Mouse (Mus musculus): ENCODE measurements at regions not wholly inside any gene's neighbourhood (a gene's known extent, or its start where the extent isn't known, plus 50 kb on each side); places are given as distances from the start of the nearest gene placed in this dataset.
"Not testable (repeated sequence)": the region's sequence is repeated elsewhere in the genome, so short reads cannot be mapped to it uniquely, and the experiment has no call there.

DNA sequence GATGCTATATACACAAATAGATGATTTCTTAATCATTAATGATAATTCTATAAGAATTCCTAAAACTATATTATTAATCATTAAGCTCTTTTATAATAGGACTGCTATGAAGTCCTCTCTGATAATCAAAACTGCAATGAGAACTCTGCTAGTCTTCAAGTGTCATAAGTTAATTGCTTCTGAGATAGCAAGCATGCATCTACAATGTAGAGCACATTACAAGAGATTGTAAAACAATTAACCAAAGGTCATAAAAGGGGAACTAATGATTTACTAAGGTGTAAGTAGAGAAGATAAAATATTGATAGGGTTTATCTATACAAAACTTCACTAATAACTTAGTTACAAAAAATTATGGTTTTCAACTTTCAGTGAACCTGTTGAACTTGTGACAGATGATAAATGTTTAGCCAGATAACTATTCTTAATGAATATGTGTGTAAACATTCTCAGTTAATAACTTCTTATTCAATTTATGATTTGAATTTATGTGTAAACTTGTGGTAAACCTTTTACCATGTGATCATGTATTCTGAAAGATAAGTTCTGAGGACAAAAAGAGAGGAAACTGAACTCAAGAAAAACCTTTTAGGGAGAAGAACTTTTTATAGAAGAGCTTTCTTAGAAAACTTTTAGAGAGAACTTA lies 284.8 kb downstream of the Plod2 start:
- ATAC-seq (replicated peaks; ENCODE audit: low FRiP score, low TSS enrichment, poor library complexity, severe bottlenecking): no peak

DNA sequence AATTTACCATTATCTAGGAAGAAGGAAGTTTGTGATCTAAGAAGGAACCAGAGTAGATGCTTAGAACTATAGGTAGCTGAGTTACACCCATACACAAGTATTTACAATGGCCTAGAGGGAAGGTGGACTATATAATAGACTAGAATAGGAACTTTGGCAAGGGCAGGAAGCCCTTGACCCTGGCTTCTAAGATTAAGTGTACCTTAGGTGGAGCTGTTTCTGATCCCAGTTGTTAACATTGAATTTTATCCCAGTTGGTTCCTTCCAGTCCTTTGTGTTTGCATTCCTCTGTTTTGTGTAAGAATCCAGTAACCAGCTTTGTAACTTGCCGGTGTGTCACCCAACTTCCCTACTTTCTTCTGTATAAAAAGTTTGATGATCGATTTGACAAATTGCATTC lies 294.1 kb downstream of the Plod2 start:
- ATAC-seq (replicated peaks; ENCODE audit: low FRiP score, low TSS enrichment, poor library complexity, severe bottlenecking): not testable (repeated sequence)

DNA sequence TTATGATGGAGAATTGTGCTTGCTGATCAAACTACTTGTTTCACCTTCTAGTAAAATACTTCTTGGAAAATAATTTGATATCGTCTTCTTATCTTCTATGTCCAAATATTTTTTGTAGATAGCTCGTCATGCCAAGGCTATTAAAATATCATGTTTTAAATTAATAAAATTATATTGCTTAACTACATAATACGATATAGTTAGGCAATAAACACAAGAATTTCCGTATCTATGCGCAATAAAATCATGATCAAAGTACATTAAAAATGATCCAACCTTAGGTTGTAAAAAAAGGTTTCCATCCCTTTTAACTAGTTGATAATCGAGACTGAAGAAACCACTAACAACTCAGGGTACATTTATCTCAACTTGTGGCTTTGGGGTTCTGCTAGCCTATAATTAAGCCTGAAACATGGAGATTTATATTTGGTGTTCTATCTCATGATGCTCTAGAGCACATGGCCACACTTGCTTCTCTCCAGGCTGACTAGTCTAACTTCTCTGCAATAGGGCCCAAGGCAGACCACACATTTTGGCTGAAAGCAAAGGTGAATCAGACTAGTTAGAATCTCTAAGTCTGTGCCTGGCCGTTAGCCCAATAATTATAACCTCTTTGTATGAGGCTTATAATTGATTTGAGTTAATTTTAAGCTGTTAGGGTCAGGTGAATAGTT lies 314.5 kb downstream of the Plod2 start:
- ATAC-seq (replicated peaks; ENCODE audit: low FRiP score, low TSS enrichment, poor library complexity, severe bottlenecking): no peak

DNA sequence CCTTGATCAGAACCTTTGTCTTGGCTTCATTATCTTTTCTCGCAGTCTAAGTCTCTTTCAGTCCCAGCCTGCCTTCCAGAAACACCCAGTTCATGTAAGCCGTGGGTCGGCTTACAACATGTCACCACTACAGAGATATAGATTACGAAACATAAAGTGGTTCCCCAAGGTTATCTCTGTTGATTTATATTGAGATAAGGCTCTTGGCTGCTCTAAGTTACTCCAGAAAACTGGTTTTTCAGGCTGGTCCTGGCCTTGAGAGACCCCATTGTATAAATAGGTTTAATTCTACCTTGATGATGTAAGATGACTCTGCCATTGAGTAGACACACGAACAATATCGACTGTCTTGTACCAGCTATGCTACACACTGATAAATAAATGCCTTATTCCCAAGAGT lies 323.8 kb downstream of the Plod2 start:
- ATAC-seq (replicated peaks; ENCODE audit: low FRiP score, low TSS enrichment, poor library complexity, severe bottlenecking): no peak

DNA sequence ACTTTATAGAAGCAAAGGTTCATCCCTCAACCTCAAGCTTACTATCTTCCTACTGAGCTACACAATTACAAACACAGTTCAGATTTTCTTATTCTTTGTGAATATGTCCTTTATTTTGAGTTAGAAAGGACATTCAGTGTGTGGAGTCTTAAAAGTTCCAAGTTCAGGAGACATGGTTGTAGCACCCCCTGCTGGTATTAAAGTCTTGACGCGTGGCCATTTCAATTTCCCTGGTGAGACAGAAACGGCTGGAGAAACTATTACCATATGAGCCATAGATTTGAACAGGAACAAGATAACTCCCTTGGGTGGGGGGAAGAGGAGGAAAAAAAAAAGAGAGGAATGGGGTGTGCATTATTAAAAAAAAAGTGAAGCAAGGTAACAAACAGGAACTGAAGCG lies 336.6 kb downstream of the Plod2 start:
- ATAC-seq (replicated peaks; ENCODE audit: low FRiP score, low TSS enrichment, poor library complexity, severe bottlenecking): peak; percentile 70

DNA sequence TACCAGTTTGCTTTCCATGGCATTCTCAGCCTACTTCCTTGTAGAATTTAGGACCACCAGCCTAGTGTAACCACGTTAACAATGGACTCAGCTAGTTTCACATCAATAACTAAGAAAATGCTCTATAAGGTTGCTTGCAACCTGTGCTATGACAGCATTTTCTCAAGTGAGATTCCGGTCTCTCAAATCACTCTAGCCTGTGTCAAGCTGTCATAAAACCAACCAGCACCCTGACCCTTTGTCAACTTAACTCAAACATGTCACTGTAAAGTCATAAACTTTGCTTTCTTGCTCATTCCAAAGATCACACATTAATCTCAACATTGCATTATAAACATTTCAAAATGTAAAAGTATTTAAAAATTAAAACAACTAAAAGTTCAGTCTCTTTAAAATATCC lies 337.8 kb downstream of the Plod2 start:
- no peak for ATAC-seq (replicated peaks; ENCODE audit: low FRiP score, low TSS enrichment, poor library complexity, severe bottlenecking)

DNA sequence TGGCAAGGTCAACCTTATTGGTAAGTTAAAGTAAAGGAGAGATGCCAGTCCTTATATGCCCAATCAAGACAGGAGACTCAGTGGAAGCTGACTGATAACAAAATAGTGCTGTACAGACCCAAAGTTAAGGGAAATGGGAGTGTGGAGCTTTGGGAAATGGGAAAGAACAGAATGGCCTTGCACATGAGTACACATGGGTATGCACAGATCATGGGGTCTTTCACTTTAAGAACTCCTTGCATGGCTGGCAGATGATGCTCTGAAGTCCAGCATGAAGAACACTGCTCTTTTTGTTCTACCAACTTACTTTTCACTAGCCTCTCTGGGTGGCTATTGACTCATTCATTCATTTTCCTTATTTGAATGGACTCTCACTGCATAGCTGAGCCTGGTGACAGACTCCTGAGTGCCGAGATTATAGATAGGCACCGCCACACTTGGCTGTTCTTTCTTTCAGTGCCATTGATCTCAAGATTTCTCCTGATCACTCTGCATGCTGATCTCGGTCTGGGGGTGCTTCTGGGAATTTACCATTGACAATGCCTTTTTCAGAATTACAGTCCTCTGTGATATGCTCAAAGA lies 340.3 kb downstream of the Plod2 start:
- no peak for ATAC-seq (replicated peaks; ENCODE audit: low FRiP score, low TSS enrichment, poor library complexity, severe bottlenecking)

DNA sequence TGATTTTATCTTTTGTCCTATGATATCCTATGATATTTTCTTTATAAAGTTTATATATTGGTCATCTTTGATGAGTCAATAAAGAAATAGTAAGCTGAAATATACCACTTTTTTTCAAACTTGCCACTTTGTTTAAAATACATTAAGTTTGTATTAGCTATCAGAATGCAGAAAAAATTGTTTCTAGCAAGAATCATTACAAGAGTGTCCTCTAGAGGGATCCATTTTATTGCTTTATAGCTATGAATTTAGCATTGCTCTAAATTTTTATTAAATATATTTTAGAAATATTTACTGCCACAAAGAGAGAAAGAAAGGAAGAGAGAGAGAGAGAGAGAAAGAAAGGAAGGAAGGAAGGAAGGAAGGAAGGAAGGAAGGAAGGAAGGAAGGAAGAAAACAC lies 348.0 kb downstream of the Plod2 start:
- no peak for ATAC-seq (replicated peaks; ENCODE audit: low FRiP score, low TSS enrichment, poor library complexity, severe bottlenecking)

DNA sequence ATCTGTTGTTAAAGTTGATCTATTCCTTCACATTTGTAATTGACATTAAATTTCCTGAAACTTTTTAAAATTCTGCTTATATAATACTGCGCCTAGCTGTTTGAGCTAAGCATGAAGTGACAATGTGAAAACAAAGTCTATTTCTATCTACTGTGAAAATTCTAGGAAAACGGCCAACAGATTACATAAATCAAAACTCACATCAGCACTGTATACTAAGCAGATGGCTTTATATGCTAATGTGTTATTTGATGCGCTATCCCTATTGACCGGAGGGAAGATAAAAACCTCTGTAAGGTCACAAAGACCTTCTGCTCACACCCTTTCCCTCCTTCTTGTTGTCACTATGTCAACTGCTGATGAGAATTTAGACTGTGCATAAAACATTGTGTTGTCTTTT lies 357.7 kb downstream of the Plod2 start:
- no peak for ATAC-seq (replicated peaks; ENCODE audit: low FRiP score, low TSS enrichment, poor library complexity, severe bottlenecking)

DNA sequence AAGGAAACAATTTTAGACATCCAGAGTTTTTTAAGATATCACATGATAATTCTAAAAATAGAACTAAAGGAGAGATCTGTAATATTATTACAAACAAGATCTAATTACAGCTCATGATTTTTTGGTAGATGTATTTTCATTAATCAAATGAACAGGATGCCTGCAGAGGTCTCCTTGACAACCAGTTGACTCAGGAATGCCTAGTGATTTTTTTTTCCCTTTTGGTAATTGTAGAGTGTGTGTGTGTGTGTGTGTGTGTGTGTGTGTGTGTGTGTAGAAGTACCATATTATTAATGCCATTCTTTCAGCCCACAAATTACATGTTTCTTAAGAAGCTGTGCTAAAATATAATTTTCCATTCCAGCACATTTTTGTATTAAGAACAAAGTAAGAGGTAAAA lies 365.1 kb downstream of the Plod2 start:
- no peak for ATAC-seq (replicated peaks; ENCODE audit: low FRiP score, low TSS enrichment, poor library complexity, severe bottlenecking)

DNA sequence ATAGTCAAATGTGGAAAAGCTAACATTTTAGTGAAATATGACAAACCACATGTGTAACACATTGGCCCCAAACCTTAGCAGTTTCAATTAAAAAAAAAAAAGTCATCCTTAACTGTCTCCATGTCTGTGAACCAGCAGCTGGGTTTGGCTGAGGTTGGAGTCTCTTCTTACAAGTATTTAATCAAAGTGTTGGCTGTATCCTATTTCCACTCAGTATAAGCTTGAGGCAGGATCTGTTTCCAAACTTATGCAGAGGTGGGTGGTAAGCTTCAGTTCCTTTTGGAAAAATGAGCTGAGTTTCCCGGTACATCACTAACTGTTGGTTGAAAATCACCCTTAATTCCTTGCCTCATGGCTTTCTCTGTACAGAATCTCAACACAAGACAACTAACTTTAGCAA lies 377.4 kb downstream of the Plod2 start:
- ATAC-seq (replicated peaks; ENCODE audit: low FRiP score, low TSS enrichment, poor library complexity, severe bottlenecking): no peak

DNA sequence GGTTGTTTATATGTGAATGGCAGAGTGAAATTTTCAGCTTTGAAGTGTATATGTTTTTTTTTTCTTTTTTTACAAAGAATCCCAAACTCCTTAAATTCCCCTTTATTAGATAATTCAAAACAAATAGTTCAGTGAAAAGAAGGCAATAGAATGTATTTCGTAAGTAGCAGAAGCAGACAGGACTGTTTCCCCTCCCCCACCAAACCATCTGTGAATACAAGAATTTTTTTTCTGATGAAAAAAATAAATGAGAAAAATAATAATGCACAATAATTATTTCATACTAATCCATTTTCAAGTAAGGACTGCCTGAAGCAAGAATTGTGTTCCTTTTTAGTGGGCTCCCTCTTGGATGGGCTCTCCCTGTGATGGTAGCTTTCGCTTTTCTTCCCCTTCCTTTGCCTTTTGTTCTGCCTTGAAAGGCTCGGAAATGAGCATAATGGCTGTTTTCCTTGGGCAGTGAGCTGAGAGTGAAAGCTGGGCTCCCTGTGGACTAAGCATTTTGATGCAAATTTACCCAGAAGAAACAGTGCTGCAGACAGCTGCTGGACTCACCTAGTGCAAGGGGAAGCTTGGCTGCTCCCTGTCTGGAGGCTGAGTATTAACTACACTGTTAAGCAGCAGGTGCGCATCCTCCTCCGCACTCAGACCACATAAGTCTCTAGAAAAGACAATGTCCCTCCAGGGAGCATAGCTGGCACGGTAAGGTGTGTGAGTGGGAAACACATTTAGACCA lies 388.4 kb downstream of the Plod2 start:
- no peak for ATAC-seq (replicated peaks; ENCODE audit: low FRiP score, low TSS enrichment, poor library complexity, severe bottlenecking)

DNA sequence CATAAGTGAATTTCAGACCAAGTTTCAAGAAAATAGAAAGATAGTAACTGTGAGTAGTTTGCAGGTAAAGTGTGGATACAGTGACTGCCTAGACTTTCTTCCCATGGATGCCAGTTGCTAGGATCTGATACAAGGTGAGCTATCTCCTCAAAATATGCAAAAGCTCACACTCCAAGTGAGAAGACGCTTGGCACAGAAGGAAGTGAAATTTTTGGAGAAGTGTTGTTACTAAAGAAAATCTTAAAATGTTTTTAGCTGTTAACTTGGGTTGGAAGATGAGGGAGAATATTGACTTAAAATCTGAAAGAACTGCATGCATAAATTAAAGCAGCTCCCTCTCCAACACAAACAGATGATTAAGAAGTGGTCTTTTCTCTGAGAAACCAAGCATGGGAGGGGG lies 395.8 kb downstream of the Plod2 start:
- ATAC-seq (replicated peaks; ENCODE audit: low FRiP score, low TSS enrichment, poor library complexity, severe bottlenecking): no peak

DNA sequence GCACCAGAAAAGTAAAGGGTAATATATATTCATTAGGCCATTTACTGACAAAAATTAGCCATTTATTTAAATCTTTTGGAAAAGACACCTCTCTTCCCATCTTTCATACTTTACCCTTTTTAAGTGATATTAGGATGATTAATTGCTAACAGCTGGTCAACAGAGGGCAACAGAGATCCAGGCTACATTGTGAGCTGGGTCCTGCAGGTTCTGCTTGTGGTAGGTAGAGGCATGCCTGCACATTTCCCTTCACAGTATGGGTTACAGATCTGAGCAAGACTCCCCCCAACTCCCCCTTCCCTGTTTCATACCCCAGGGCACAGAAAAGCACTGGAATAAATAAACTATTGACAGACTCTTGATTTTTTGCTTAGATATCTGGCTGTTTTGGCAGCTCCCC lies 408.1 kb downstream of the Plod2 start:
- no peak for ATAC-seq (replicated peaks; ENCODE audit: low FRiP score, low TSS enrichment, poor library complexity, severe bottlenecking)

DNA sequence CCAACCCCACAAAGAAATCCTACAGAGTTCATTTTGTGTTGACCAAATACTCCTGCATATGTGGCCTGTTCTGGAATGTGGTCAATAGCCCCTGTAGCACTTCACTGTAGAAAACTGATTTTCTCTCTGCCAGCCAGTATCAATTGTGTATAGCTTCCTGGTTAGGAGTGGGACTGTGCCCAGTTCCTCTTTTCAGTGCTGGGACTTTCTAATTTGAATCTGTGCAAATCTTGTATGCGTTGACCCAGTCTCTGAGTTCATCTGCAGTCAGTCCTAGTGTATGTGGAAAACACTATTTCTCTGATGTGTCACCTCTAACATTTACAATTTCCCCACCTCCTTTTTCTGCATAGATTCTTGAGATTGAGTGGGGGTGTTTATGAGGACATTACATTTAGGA lies 421.3 kb downstream of the Plod2 start:
- ATAC-seq (replicated peaks; ENCODE audit: low FRiP score, low TSS enrichment, poor library complexity, severe bottlenecking): no peak

DNA sequence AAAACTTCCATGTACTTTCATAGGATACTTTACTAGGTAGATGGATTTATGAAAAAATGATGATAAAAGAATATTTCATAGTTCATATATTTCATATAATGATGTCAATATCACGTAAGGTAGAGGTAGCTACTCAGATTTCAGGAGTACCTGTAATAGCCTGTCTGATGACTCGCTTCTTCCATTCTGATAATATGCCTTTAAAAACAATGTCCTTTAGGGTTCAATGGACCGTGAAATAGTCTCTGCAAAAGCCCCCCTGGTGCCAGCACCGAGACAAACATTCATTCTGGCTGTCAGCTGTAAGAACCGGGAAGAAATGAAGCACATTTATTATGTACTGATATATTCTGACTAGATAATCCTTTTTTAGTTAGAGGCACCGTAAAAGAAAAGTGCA lies 449.7 kb downstream of the Plod2 start:
- ATAC-seq (replicated peaks; ENCODE audit: low FRiP score, low TSS enrichment, poor library complexity, severe bottlenecking): no peak

DNA sequence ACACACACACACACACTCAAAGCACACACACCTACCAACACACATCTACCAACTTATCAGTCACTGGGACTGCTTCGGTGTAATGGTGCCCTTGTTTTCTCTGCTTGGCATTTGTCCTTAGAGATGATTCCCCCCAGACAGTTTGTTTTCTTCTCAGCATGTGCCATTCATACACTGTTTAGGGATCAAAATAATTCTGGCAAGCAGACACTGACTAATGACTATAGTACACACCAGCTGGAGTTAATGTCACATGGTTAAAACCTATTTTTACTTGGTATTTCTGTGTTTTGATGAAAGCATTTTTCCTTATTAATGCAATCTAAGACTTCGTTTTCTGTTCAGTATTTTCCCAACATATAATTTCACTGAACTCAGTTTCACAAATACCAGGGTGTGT lies 454.1 kb downstream of the Plod2 start:
- ATAC-seq (replicated peaks; ENCODE audit: low FRiP score, low TSS enrichment, poor library complexity, severe bottlenecking): no peak

DNA sequence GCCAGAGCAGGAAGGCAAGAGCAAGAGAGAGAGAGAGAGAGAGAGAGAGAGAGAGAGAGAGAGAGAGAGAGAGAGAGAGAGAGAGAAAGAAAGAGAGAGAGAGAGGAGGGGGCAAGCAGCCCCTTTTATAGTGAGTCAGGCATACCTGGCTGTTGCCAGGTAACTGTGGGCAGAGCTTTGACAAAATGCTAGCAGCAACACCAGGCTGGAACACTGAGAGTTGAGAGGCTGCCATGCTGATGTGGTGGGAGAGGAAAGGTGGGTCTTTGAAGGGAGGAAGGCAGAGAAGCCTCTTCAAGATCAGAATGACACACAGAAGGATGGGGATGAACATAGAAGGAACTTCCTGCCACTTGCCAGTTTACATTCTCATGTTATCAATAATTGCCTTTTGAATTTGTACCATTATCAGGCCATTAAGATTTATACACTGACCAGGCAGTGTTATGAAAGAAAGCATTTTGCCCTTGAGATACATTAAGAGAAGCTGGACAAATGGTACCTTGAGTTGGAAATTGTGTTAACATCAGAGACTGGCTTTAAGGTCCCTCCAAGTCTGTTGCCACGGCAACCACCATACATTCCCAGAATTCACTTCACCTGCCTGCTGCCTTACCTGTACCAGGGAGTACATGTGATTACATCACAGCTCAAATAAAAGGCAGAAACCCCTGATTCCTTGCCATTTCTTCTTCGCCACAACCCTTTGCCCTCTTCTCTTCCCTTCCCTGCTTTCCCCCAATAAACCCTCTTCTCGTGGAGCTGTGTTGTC lies 463.3 kb downstream of the Plod2 start:
- no peak for ATAC-seq (replicated peaks; ENCODE audit: low FRiP score, low TSS enrichment, poor library complexity, severe bottlenecking)

DNA sequence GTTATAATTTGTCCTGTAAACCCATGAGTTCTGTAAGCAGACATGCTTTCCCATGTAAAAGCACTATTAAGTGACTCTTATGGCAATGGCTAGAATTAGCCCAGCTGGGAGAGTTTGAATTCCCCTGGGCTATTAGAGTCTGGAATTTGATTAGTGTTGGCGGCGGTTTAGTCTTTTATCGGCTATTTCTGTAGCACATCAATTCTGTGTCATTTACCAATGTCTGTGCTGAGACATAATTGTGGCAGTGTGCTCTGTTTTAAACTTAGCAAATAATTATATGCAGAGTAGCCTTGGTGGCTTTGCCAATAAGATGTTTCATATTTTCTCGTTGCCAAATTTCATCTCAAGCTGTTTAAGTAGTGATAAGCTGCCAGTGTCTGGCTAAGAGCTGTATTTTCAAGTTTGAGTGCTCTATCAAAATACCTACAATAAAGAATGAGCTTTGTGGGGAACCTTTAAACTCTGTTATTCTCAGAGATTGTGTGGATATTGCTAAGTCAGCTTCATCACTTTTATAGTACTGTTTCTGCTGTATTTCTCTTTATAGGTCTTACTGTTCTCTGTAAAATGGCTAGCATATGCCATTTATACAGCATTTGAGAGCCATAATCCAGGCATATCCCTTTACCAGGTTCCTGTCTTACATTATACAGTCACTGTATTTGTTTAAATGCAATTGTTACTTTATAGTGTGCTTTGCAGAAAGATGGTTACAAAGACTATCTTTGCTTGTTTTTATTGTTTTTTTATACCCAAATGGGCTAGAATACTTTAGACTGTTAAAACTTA lies 466.7 kb downstream of the Plod2 start:
- no peak for ATAC-seq (replicated peaks; ENCODE audit: low FRiP score, low TSS enrichment, poor library complexity, severe bottlenecking)

Measured in megakaryocyte-erythroid progenitor cell, adult 5-6 weeks (primary cell).